Mouse (Mus musculus): Measurements from ENCODE around the gene Smim7.

- TF ChIP-seq CTCF (IDR thresholded peaks at IDR 0.05; ENCODE audit: insufficient read depth, low read length): no peak
- no peak for TF ChIP-seq POLR2A (IDR thresholded peaks at IDR 0.05; ENCODE audit: borderline replicate concordance, extremely low read depth, low read depth, low read length)
Measured at GRCm38 (mm10) chr8:72575915-72576314, 5.0 kb upstream of the Smim7 start.
